Mouse (Mus musculus): Measurements from ENCODE around the gene Tmem89. TPM values are rescaled to one million over a fixed set of nuclear protein-coding genes. Genes with fewer than 3 reads are reported as not detected.
A peak's percentile ranks its signal among the peaks of the same experiment; 100 is the strongest.

Tmem89 gene
- not detected for total RNA-seq (2021)
- long read RNA-seq, experiment 1, result 0 reads
- long read RNA-seq, experiment 2, result 0 reads

GRCm38 (mm10) chr9:108914491-108914890 lies at the start of gene Tmem89:
Tmem89 (plus strand) TSS chr9:108914619.
- H3K27ac ChIP-seq, result no peak within 1 kb of the TSS
- H3K4me3 ChIP-seq, result no peak within 1 kb of the TSS
- TF ChIP-seq CTCF (IDR thresholded peaks at IDR 0.05), result no peak
- DNase-seq, result peak; percentile 61
- intact Hi-C loops (cut with DNase I), result no loop called here

- Histone ChIP-seq H3K4me3 (no peak overlapping the region), H3K27ac (no peak overlapping the region)
- no peak for DNase-seq
- TF ChIP-seq CTCF (IDR thresholded peaks at IDR 0.05), result no peak
- intact Hi-C loops (cut with DNase I), result no loop called here
These were observed 2.1 kb upstream of the Tmem89 start for GRCm38 (mm10) chr9:108912308-108912707.

GRCm38 (mm10) chr9:108913161-108913560 lies 1.3 kb upstream of the Tmem89 start:
- Histone ChIP-seq H3K4me3 (no peak overlapping the region), H3K27ac (no peak overlapping the region)
- no peak for DNase-seq
- TF ChIP-seq CTCF (IDR thresholded peaks at IDR 0.05), result no peak
- intact Hi-C loops (cut with DNase I), result no loop called here

GRCm38 (mm10) chr9:108913621-108914020 lies 798 bp upstream of the Tmem89 start:
- intact Hi-C loops (cut with DNase I), result no loop called here
- TF ChIP-seq CTCF (IDR thresholded peaks at IDR 0.05), result no peak
- no peak overlapping the region for H3K27ac ChIP-seq
- no peak for DNase-seq
- H3K4me3 ChIP-seq, result no peak overlapping the region

- TF ChIP-seq CTCF (IDR thresholded peaks at IDR 0.05), result no peak
- Histone ChIP-seq H3K4me3 (no peak overlapping the region), H3K27ac (no peak overlapping the region)
- DNase-seq, result no peak
- intact Hi-C loops (cut with DNase I), result no loop called here
These were observed 11.5 kb downstream of the Tmem89 start for GRCm38 (mm10) chr9:108925897-108926296.

- intact Hi-C loops (cut with DNase I), result no loop called here
- DNase-seq, result no peak
- no peak for TF ChIP-seq CTCF (IDR thresholded peaks at IDR 0.05)
- Histone ChIP-seq H3K27ac (no peak overlapping the region), H3K4me3 (no peak overlapping the region)
These were observed 14.0 kb downstream of the Tmem89 start for GRCm38 (mm10) chr9:108928424-108928823.

GRCm38 (mm10) chr9:108935991-108936390 lies 21.6 kb downstream of the Tmem89 start:
- H3K4me3 ChIP-seq, result peak overlapping the region; percentile 85; the same call in 1 of the 2 replicates

GRCm38 (mm10) chr9:108936418-108937364 lies 22.3 kb downstream of the Tmem89 start, which contains the start of gene Uqcrc1:
Uqcrc1 (plus strand) TSS chr9:108936633.
- TF ChIP-seq CTCF (IDR thresholded peaks at IDR 0.05), result peak; percentile 97
- intact Hi-C loops (cut with DNase I), result loop anchor here (1.0 to 5.0 kb wide), 4 partner anchors 51 to 184 kb away; partner anchors contain the start of genes Slc26a6, Trex1 and Ucn2

More at GRCm38 (mm10) chr9:108935991-108936390, 21.6 kb downstream of the Tmem89 start:
- no peak for TF ChIP-seq CTCF (IDR thresholded peaks at IDR 0.05)
- H3K27ac ChIP-seq, result peak overlapping the region; percentile 96; the same call in 1 of the 2 replicates
- no peak for DNase-seq
- intact Hi-C loops (cut with DNase I), result loop anchor here (1.0 to 5.0 kb wide), 4 partner anchors 51 to 184 kb away; partner anchors contain the start of genes Slc26a6, Trex1 and Ucn2

GRCm38 (mm10) chr9:108945111-108945510 lies 30.7 kb downstream of the Tmem89 start:
- intact Hi-C loops (cut with DNase I), result no loop called here
- no peak for DNase-seq
- Histone ChIP-seq H3K4me3 (no peak overlapping the region), H3K27ac (no peak overlapping the region)
- TF ChIP-seq CTCF (IDR thresholded peaks at IDR 0.05), result no peak

More at GRCm38 (mm10) chr9:108936418-108937364, 22.3 kb downstream of the Tmem89 start, which contains the start of gene Uqcrc1:
- peak within 1 kb of the TSS; percentile 85 for H3K4me3 ChIP-seq
- DNase-seq, result peak; percentile 96
- H3K27ac ChIP-seq, result peak within 1 kb of the TSS; percentile 96

- Histone ChIP-seq H3K4me3 (no peak overlapping the region), H3K27ac (no peak overlapping the region)
- intact Hi-C loops (cut with DNase I), result no loop called here
- TF ChIP-seq CTCF (IDR thresholded peaks at IDR 0.05), result no peak
- no peak for DNase-seq
These were observed 31.2 kb downstream of the Tmem89 start for GRCm38 (mm10) chr9:108945608-108946007.

- Histone ChIP-seq H3K4me3 (peak overlapping the region; percentile 11; the same call in 1 of the 2 replicates), H3K27ac (peak overlapping the region; percentile 79)
- no peak for TF ChIP-seq CTCF (IDR thresholded peaks at IDR 0.05)
- peak; percentile 82 for DNase-seq
- intact Hi-C loops (cut with DNase I), result no loop called here
These were observed 35.0 kb downstream of the Tmem89 start for GRCm38 (mm10) chr9:108949231-108949966.

- no peak for TF ChIP-seq CTCF (IDR thresholded peaks at IDR 0.05)
- Histone ChIP-seq H3K27ac (peak overlapping the region; percentile 79), H3K4me3 (no peak overlapping the region)
- DNase-seq, result peak; percentile 63
- intact Hi-C loops (cut with DNase I), result no loop called here
These were observed 35.7 kb downstream of the Tmem89 start for GRCm38 (mm10) chr9:108949967-108950728.
